Mouse (Mus musculus): Measurements from ENCODE around the gene Vmn1r151.
"Not testable (repeated sequence)": the region's sequence is repeated elsewhere in the genome, so short reads cannot be mapped to it uniquely, and the experiment has no call there.

Gene Vmn1r151

DNA sequence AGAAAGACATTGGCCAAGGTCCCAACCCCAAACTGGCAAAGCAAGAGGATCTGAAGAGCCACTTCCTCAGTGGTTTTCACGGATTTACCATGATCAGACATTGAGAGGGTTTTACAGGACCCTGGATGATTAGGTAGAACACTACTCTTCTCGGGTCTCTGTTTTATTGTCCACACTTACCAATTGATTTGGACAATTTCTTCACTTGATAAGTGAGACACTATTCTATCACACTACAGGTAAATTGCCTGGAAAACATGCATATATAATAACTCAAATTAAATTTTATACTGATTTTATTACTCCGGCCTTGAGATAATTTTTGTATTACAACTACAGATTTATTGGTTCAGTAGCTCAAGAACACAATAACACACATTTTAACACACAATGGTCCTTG lies at the start of gene Vmn1r151:
Gene Vmn1r151, minus strand, starts transcription at position 101 of the 400 bp plus-strand sequence.
- DNase-seq (ENCODE audit: low read depth, low spot score) = not testable (repeated sequence)

DNA sequence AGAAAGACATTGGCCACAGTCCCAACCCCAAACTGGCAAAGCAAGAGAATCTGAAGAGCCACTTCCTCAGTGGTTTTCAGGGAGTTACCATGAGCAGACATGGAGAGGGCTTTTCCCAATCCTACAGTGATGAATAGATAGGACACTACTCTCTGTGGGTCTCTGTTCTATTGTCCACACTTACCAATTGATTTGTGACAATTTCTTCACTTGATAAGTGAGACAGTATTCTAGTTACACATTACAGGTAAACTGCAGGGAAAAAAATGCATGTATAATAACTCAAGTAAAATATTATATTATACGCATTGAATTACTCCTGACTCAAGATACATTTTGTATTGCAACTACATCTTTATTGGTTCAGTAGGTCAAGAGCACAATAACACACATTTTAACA lies 35.3 kb upstream of the Vmn1r151 start, which contains the start of gene Gm8677:
Gene Gm8677, minus strand, starts transcription at position 101 of the 400 bp plus-strand sequence.
- not testable (repeated sequence) for DNase-seq (ENCODE audit: low read depth, low spot score)

DNA sequence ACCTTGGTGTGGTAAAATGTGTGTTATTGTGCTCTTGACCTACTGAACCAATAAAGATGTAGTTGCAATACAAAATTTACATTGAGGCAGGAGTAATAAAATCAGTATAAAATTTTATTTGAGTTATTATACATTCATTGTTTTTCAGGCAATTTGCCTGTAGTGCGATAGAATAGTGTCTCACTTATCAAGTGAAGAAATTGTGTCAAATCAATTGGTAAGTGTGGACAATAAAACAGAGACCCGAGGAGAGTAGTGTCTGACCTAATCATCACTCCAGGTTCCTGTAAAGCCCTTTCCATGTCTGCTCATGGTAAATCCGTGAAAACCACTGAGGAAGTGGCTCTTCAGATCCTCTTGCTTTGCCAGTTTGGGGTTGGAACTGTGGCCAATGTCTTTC lies 23.2 kb upstream of the Vmn1r151 start, which contains the start of gene Vmn1r152:
Gene Vmn1r152, plus strand, starts transcription at position 301 of the 400 bp plus-strand sequence.
- DNase-seq (ENCODE audit: low read depth, low spot score) = not testable (repeated sequence)

DNA sequence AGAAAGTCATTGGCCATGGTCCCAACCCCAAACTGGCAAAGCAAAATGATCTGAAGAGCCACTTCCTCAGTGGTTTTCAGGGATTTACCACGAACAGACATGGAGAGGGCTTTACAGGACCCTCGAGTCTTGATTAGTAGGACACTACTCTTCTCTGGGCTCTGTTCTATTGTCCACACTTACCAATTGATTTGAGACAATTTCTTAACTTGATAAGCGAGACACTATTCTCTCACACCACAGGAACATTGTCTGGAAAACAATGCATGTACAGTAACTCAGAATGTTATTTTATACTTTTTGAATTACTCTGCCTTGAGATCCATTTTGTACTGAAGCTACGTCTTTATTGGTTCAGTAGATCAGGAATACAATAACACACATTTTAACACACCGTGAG lies 35.5 kb downstream of the Vmn1r151 start, which contains the start of gene Gm10665:
Gene Gm10665, minus strand, starts transcription at position 101 of the 400 bp plus-strand sequence.
- DNase-seq (ENCODE audit: low read depth, low spot score) = not testable (repeated sequence)
